Mouse (Mus musculus): ENCODE measurements around the gene Gm21294. TPM values are rescaled to one million over a fixed set of nuclear protein-coding genes. Genes with fewer than 3 reads are reported as not detected.

Gm21294 gene
- not detected in 2 replicates for polyA plus RNA-seq (2015; fragmentation: Nextera tagmentation; extraction: Ambion mirVana)

DNA sequence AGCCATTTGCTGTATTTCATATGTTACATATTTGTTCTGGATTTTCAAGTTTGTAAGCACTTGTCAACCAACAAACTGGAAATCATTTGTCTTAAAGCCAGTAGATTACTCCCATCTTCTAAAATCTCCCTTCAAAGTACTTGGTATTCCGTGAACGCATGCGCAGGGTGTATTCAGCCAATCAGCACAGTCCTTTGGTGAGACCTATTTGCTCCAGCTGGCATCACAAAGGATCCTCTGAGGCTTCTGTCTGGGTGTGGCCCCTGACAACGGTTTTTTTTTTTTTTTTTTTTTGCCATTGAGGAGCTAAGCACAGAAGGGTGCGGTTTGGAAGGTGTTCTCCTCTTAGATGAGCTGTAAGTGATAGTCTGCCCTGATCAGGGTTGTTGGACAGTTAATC lies at the start of gene Gm21294:
Gene Gm21294 (plus strand): TSS at position 301 of the 400 bp plus-strand sequence.

Data from skeletal muscle tissue, postnatal 0 days (tissue).